In the genomic region with DNA sequence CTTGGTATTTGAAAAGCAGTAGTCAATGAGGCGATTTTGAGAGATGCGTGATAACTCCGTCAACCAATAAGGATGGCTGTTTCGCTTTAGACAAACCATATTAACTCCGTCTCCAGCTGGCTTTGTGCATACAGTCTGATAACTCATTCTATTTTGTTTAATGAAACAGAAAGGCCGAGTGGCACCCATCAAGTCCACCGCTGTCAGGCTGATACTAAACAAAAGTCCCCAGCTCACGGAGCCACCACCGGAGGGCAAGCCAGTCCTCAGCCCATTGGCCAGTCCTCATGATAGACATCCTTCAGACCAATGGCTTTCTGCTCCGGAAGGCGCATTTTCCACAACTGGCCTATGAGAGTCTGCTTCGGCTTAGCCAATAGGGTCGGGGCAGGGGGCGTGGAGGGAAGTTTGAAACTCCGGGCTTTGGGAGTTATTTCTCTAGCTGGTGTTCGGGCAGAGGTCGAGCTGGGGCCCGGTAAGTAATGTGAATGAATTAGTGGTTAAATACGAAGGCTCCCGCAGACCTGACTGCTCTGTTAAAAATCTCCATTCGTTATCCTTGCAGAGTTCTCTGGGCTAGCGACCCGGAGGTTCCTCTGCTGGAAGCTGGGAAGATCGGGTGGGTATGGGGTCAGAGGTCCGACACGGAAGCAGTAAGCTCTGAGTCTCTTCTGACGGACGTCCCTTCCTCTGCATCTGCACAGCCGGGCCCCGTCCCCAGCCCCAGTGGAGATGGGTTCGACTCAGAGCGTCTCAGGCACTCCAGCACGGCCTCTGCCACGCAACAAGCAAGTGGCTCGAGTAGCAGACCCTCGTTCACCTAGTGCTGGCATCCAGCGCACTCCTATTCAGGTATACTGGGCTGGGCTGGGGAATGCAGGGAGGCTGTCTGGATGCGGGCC, we compare ENCODE assay signal across 8 mouse cellular contexts. TPM values are rescaled to one million over a fixed set of nuclear protein-coding genes. Genes with fewer than 3 reads are reported as not detected.
DNase-seq lines count a peak whose midpoint lies in the region; ATAC-seq and TF ChIP-seq lines count a peak whose summit lies in the region.

No protein-coding gene starts in this region.

- peaks cover 21% of the 10 kb centered on the region for H3K36me3 ChIP-seq in hindbrain, embryonic 14.5 days (replicated peaks; ENCODE audit: control insufficient read depth, insufficient read depth)

- H3K27me3 ChIP-seq in Patski = no peaks in the 10 kb centered on the region
- no peaks in the 10 kb centered on the region for H3K27me3 ChIP-seq in hindbrain, embryonic 14.5 days (ENCODE audit: control insufficient read depth, insufficient read depth, low read length)

- H3K4me3 ChIP-seq in hindbrain, embryonic 14.5 days (replicated peaks; ENCODE audit: low read length) = peak overlapping the region; percentile 46

- under 1% methylated on average over 38 of the region's 38 CpGs for WGBS in hindbrain, embryonic 14.5 days

- POLR2A ChIA-PET in Patski (lab: Charles Lee) = interaction anchor here (0.6 to 3.9 kb wide), 4 partner anchors 19 to 87 kb away, joined by 3 to 27 read pairs (median 3); partner anchors contain the start of gene Spsb2

- ATAC-seq in Patski = peak; percentile 88
- ATAC-seq in hindbrain, embryonic 14.5 days (ENCODE audit: low FRiP score) = peak; percentile 84

- H3K9me3 ChIP-seq in hindbrain, embryonic 14.5 days (ENCODE audit: control insufficient read depth, low read length) = no peaks in the 10 kb centered on the region

- peak; percentile 86 for DNase-seq in Patski (ENCODE audit: low read depth, low spot score)
- DNase-seq in cerebellum, postnatal 14 days = peak; percentile 92 to 93
- peak; percentile 90 to 94 for DNase-seq in frontal cortex, postnatal 14 days (ENCODE audit: low spot score in 2 of 2)
- peak; percentile 94 for DNase-seq in hindbrain, embryonic 14.5 days (ENCODE audit: low spot score)
- peak; percentile 89 to 90 for DNase-seq in layer of hippocampus, postnatal 36 days
- peak; percentile 98 for DNase-seq in lung, postnatal 36 days
- DNase-seq in retina, postnatal 1 day = peak; percentile 99
- peak; percentile 86 to 87 for DNase-seq in urinary bladder, adult 18-20 months (ENCODE audit: low spot score in 2 of 2)

- CTCF ChIA-PET in Patski (lab: Charles Lee) = interaction anchor here (1.1 to 1.3 kb wide), 3 partner anchors 9 to 25 kb away, joined by 3 read pairs; no protein-coding TSS in a partner anchor

- H3K4me1 ChIP-seq in hindbrain, embryonic 14.5 days (replicated peaks; ENCODE audit: control insufficient read depth, insufficient read depth, low read length) = peaks cover 15% of the 10 kb centered on the region

- in situ Hi-C loops in Patski (cut with MboI; ENCODE audit: low pct_unique_long_range_greater_than_20kb) = no loop called here

- H3K27ac ChIP-seq in hindbrain, embryonic 14.5 days = peak overlapping the region; percentile 83

- peak overlapping the region; percentile 68 for H3K9ac ChIP-seq in hindbrain, embryonic 14.5 days

- TF ChIP-seq CTCF in Patski (IDR thresholded peaks at IDR 0.05) = no peak

- H3K4me2 ChIP-seq in hindbrain, embryonic 14.5 days (replicated peaks) = peak overlapping the region; percentile 65

RNA-seq across cellular contexts. Expression of gene Cdca3, which starts 0.7 kb away (rescaled TPM):
- polyA plus RNA-seq in Patski (2021) = 66.3 TPM
- polyA plus RNA-seq in hindbrain, embryonic 14.5 days (2014; fragmentation: Nextera tagmentation; extraction: Ambion mirVana) = 29.3 and 36.2 TPM in 2 replicates
- 1 to 10 TPM in 1 of 2 experiments, under 1 TPM in 1; 0.38 to 1.2 TPM for total RNA-seq in layer of hippocampus, postnatal 36 days (2021)

RNA-seq across cellular contexts. Expression of gene Usp5, which starts 0.8 kb away (rescaled TPM):
- 130 TPM for polyA plus RNA-seq in Patski (2021)
- 180 and 182 TPM in 2 replicates for polyA plus RNA-seq in hindbrain, embryonic 14.5 days (2014; fragmentation: Nextera tagmentation; extraction: Ambion mirVana)
- 100 to 1,000 TPM; 174 to 188 TPM for total RNA-seq in layer of hippocampus, postnatal 36 days (2021)

RNA-seq across cellular contexts. Expression of gene Gnb3, which starts 10.0 kb away (rescaled TPM):
- 0.09 TPM for polyA plus RNA-seq in Patski (2021)
- polyA plus RNA-seq in hindbrain, embryonic 14.5 days (2014; fragmentation: Nextera tagmentation; extraction: Ambion mirVana) = 0.21 and 1.2 TPM in 2 replicates
- total RNA-seq in layer of hippocampus, postnatal 36 days (2021) = under 1 TPM in 1 of 2 experiments, not detected in 1; 0.17 TPM

RNA-seq across cellular contexts. Expression of gene Tpi1, which starts 16.0 kb away (rescaled TPM):
- 1,211 TPM for polyA plus RNA-seq in Patski (2021)
- 413 and 474 TPM in 2 replicates for polyA plus RNA-seq in hindbrain, embryonic 14.5 days (2014; fragmentation: Nextera tagmentation; extraction: Ambion mirVana)
- total RNA-seq in layer of hippocampus, postnatal 36 days (2021) = 100 to 1,000 TPM; 731 to 778 TPM

RNA-seq across cellular contexts. Expression of gene Spsb2, which starts 21.6 kb away (rescaled TPM):
- polyA plus RNA-seq in Patski (2021) = 23.6 TPM
- 5.2 and 6.6 TPM in 2 replicates for polyA plus RNA-seq in hindbrain, embryonic 14.5 days (2014; fragmentation: Nextera tagmentation; extraction: Ambion mirVana)
- 1 to 10 TPM; 2.9 to 3.1 TPM for total RNA-seq in layer of hippocampus, postnatal 36 days (2021)

Comparison
In these comparisons a context has a peak if more than half of its experiments do, and no peak if none do; other contexts are left out.
1. Peak in every context shown above with its lines: DNase-seq, ATAC-seq, H3K4me3 ChIP-seq and H3K27ac ChIP-seq.